Mouse (Mus musculus) C2C12 (cell line): ENCODE results near the gene Arhgef3. TPM values are rescaled to one million over a fixed set of nuclear protein-coding genes. Genes with fewer than 3 reads are reported as not detected.

Source experiments
- H3K27me3 ChIP-seq: one replicate; pipeline ENCODE4 v1.6.1; 2011; ENCODE audit not compliant: control insufficient read depth, insufficient read depth, insufficient read length
- H3K36me3 ChIP-seq: one replicate; pipeline ENCODE4 v1.6.1; 2011; ENCODE audit not compliant: control insufficient read depth, insufficient read depth
- H3K4me3 ChIP-seq: one replicate; pipeline ENCODE4 v1.5.1; 2011; ENCODE audit warnings: mild to moderate bottlenecking, control low read depth; ENCODE audit not compliant: poor library complexity, insufficient read depth, severe bottlenecking
- H3K79me2 ChIP-seq: one replicate; pipeline ENCODE4 v1.6.1; 2011; ENCODE audit not compliant: control insufficient read depth, insufficient read depth
- H3K79me3 ChIP-seq: one replicate; pipeline ENCODE4 v1.6.1; 2011; ENCODE audit warnings: low read depth, control low read depth
- H3ac ChIP-seq: one replicate; pipeline ENCODE3; 2011; ENCODE audit warnings: low read depth; ENCODE audit not compliant: control insufficient read depth, insufficient read length
- CEBPB ChIP-seq: IDR thresholded peaks from one replicate; pipeline ENCODE4 v1.6.1; 2011; ENCODE audit warnings: low read depth, mild to moderate bottlenecking, control low read depth, moderate library complexity
- CTCF ChIP-seq: IDR thresholded peaks from one replicate; pipeline ENCODE4 v1.5.1; 2011; ENCODE audit not compliant: control insufficient read depth, insufficient read depth, insufficient read length
- FOSL1 ChIP-seq: IDR thresholded peaks from one replicate; pipeline ENCODE4 v1.8.0; 2011; ENCODE audit warnings: mild to moderate bottlenecking, low read length; ENCODE audit not compliant: poor library complexity, insufficient read depth, severe bottlenecking
- MAX ChIP-seq: IDR thresholded peaks from one replicate; pipeline ENCODE4 v1.6.1; 2011; ENCODE audit warnings: mild to moderate bottlenecking, control low read depth
- MYOD1 ChIP-seq: IDR thresholded peaks from one replicate; pipeline ENCODE4 v1.6.1; 2011; ENCODE audit warnings: low read depth; ENCODE audit not compliant: control insufficient read depth, insufficient read length
- MYOG ChIP-seq: IDR thresholded peaks from one replicate; pipeline ENCODE4 v1.6.1; 2011; ENCODE audit not compliant: control insufficient read depth, insufficient read length; ENCODE audit errors: extremely low read depth
- USF1 ChIP-seq: IDR thresholded peaks from one replicate; pipeline ENCODE4 v1.6.1; 2011; ENCODE audit warnings: low read depth, mild to moderate bottlenecking, control low read depth, moderate library complexity
- polyA plus RNA-seq: library from polyadenylated mRNA; unstranded; fragments of >200 nt; fragmentation: generic; extraction: Trizol; gene quantifications from one replicate; pipeline ENCODE4 v1.2.1, GENCODE M21; 2012; ENCODE audit warnings: missing spikeins

Arhgef3 gene
- polyA plus RNA-seq, 1 experiment = 1.1 TPM

- TF ChIP-seq USF1 (no peak), MYOG (no peak), MAX (no peak), CEBPB (no peak), FOSL1 (no peak), CTCF (no peak), MYOD1 (no peak)
- H3ac ChIP-seq = no peak overlapping the region
- H3K36me3 ChIP-seq = no peaks in the 10 kb centered on the region
- H3K79me3 ChIP-seq = no peaks in the 10 kb centered on the region
- no peak overlapping the region for H3K4me3 ChIP-seq
- peaks cover 3% of the 10 kb centered on the region for H3K27me3 ChIP-seq
- H3K79me2 ChIP-seq = no peaks in the 10 kb centered on the region
These were observed 216.9 kb downstream of the Arhgef3 start for GRCm38 (mm10) chr14:27331490-27332035.

- TF ChIP-seq USF1 = no peak
- TF ChIP-seq CEBPB = no peak
- TF ChIP-seq MYOD1 = no peak
- TF ChIP-seq MYOG = no peak
- TF ChIP-seq CTCF = no peak
- no peak for TF ChIP-seq FOSL1
- no peaks in the 10 kb centered on the region for H3K36me3 ChIP-seq
- H3K79me3 ChIP-seq = no peaks in the 10 kb centered on the region
- no peaks in the 10 kb centered on the region for H3K79me2 ChIP-seq
- H3K4me3 ChIP-seq = no peak overlapping the region
- H3ac ChIP-seq = no peak overlapping the region
- peaks cover 3% of the 10 kb centered on the region for H3K27me3 ChIP-seq
These were observed 217.8 kb downstream of the Arhgef3 start for GRCm38 (mm10) chr14:27332359-27332987.

- TF ChIP-seq USF1 (no peak), MAX (no peak), CEBPB (no peak), MYOD1 (no peak), FOSL1 (no peak), MYOG (no peak)
- Histone ChIP-seq H3K27me3 (peaks cover 3% of the 10 kb centered on the region), H3K79me2 (no peaks in the 10 kb centered on the region), H3ac (no peak overlapping the region), H3K36me3 (no peaks in the 10 kb centered on the region), H3K4me3 (no peak overlapping the region), H3K79me3 (no peaks in the 10 kb centered on the region)
These were observed 220.9 kb downstream of the Arhgef3 start for GRCm38 (mm10) chr14:27335331-27336207.

GRCm38 (mm10) chr14:27336208-27337114 lies 221.8 kb downstream of the Arhgef3 start:
- Histone ChIP-seq H3K4me3 (no peak overlapping the region), H3K79me2 (no peaks in the 10 kb centered on the region), H3K36me3 (no peaks in the 10 kb centered on the region), H3K27me3 (peaks cover 3% of the 10 kb centered on the region), H3ac (no peak overlapping the region), H3K79me3 (no peaks in the 10 kb centered on the region)
- TF ChIP-seq CEBPB = no peak
- TF ChIP-seq MAX = no peak
- TF ChIP-seq MYOD1 = no peak
- no peak for TF ChIP-seq FOSL1
- no peak for TF ChIP-seq USF1
- TF ChIP-seq CTCF = no peak
- no peak for TF ChIP-seq MYOG

GRCm38 (mm10) chr14:27337156-27337555 lies 222.5 kb downstream of the Arhgef3 start:
- no peaks in the 10 kb centered on the region for H3K79me3 ChIP-seq
- TF ChIP-seq MYOG (no peak), CTCF (no peak), MYOD1 (no peak), MAX (no peak), FOSL1 (no peak), USF1 (no peak), CEBPB (no peak)
- H3ac ChIP-seq = no peak overlapping the region
- H3K27me3 ChIP-seq = peaks cover 3% of the 10 kb centered on the region
- no peaks in the 10 kb centered on the region for H3K79me2 ChIP-seq
- H3K4me3 ChIP-seq = no peak overlapping the region
- H3K36me3 ChIP-seq = no peaks in the 10 kb centered on the region
